Mouse (Mus musculus) embryonic facial prominence, embryonic 14.5 days (tissue): ENCODE results near the gene Olfr1188. TPM values are rescaled to one million over a fixed set of nuclear protein-coding genes. Genes with fewer than 3 reads are reported as not detected.
"Not testable (repeated sequence)": the region's sequence is repeated elsewhere in the genome, so short reads cannot be mapped to it uniquely, and the experiment has no call there.

ENCODE experiments used
- ATAC-seq: fragments of 200-750 bp; cut with Nextera tagmentation; 2 replicates; pipeline ENCODE4 v1.8.0; 2017; ENCODE audit warnings: low read depth, moderate number of reproducible peaks, moderate TSS enrichment
- DNase-seq: peaks from one replicate; pipeline ENCODE4 v3.0.0-alpha.2; 2015; ENCODE audit warnings: low spot score
- H3K27ac ChIP-seq: fragments of 300-500 bp; sonication (generic); replicated peaks from 2 replicates; pipeline ENCODE4 v1.5.1; 2014; ENCODE audit warnings: low read depth, mild to moderate bottlenecking, low read length, moderate library complexity
- H3K27me3 ChIP-seq: fragments of 300-500 bp; sonication (generic); replicated peaks from 2 replicates; pipeline ENCODE4 v1.6.1; 2014; ENCODE audit warnings: low read length; ENCODE audit not compliant: control insufficient read depth, insufficient read depth
- H3K36me3 ChIP-seq: fragments of 300-500 bp; sonication (generic); 2 replicates; pipeline ENCODE4 v1.6.1; 2014; ENCODE audit warnings: low read length, mixed read lengths; ENCODE audit not compliant: control insufficient read depth, insufficient read depth
- H3K4me1 ChIP-seq: fragments of 300-500 bp; sonication (generic); 2 replicates; pipeline ENCODE4 v1.6.1; 2014; ENCODE audit warnings: antibody characterized with exemption, low read length; ENCODE audit not compliant: control insufficient read depth, insufficient read depth
- H3K4me2 ChIP-seq: fragments of 300-500 bp; sonication (generic); 2 replicates; pipeline ENCODE4 v1.6.1; 2014; ENCODE audit warnings: low read depth, mild to moderate bottlenecking, low read length, moderate library complexity, mixed read lengths
- H3K4me3 ChIP-seq: fragments of 300-500 bp; sonication (generic); 2 replicates; pipeline ENCODE4 v1.5.1; 2014; ENCODE audit warnings: low read depth, mild to moderate bottlenecking, low read length
- H3K9ac ChIP-seq: fragments of 300-500 bp; sonication (generic); 2 replicates; pipeline ENCODE4 v1.6.1; 2014; ENCODE audit warnings: low read depth, mild to moderate bottlenecking, low read length, moderate library complexity, mixed read lengths
- H3K9me3 ChIP-seq: fragments of 300-500 bp; sonication (generic); 2 replicates; pipeline ENCODE4 v1.6.1; 2016; ENCODE audit warnings: low read length; ENCODE audit not compliant: control insufficient read depth
- WGBS: fragments of 180-500 bp; shearing (Covaris S2); extraction: QIAGEN DNeasy Blood & Tissue Kit; methylation state at CpG from one replicate; pipeline ENCODE4 v1.1.7; 2014; 5-methylcytosine and 5-hydroxymethylcytosine counted together
- polyA plus RNA-seq: library from polyadenylated mRNA; unstranded; fragments of >200 nt; fragmentation: Nextera tagmentation; extraction: Ambion mirVana; gene quantifications from 2 replicates; pipeline ENCODE4 v1.2.1, GENCODE M21; 2014

The Olfr1188 gene
- not detected in 2 replicates for polyA plus RNA-seq

GRCm38 (mm10) chr2:88556635-88557034, at the start of gene Olfr1188:
Gene Olfr1188 (plus strand): TSS chr2:88556935.
- no peaks in the 10 kb centered on the region for H3K9me3 ChIP-seq
- H3K36me3 ChIP-seq, result no peaks in the 10 kb centered on the region
- H3K27ac ChIP-seq, result no peak within 1 kb of the TSS
- ATAC-seq (no peak), DNase-seq (no peak)
- H3K4me3 ChIP-seq, result no peak within 1 kb of the TSS
- no peaks in the 10 kb centered on the region for H3K27me3 ChIP-seq
- no peaks in the 10 kb centered on the region for H3K4me1 ChIP-seq
- no peak within 1 kb of the TSS for H3K9ac ChIP-seq
- WGBS, result 88% methylated on average over 2 of the region's 2 CpGs
- no peak within 1 kb of the TSS for H3K4me2 ChIP-seq

GRCm38 (mm10) chr2:88518251-88518650, 38.5 kb upstream of the Olfr1188 start, which contains the start of gene Olfr1186:
Gene Olfr1186 (plus strand): TSS chr2:88518551.
- no peak within 1 kb of the TSS for H3K9ac ChIP-seq
- no peak within 1 kb of the TSS for H3K27ac ChIP-seq
- 79% methylated on average over 2 of the region's 2 CpGs for WGBS
- H3K36me3 ChIP-seq, result no peaks in the 10 kb centered on the region
- no peaks in the 10 kb centered on the region for H3K4me1 ChIP-seq
- H3K9me3 ChIP-seq, result no peaks in the 10 kb centered on the region
- no peak within 1 kb of the TSS for H3K4me3 ChIP-seq
- no peak within 1 kb of the TSS for H3K4me2 ChIP-seq
- no peaks in the 10 kb centered on the region for H3K27me3 ChIP-seq
- ATAC-seq (no peak), DNase-seq (no peak)

GRCm38 (mm10) chr2:88525720-88526119, 31.0 kb upstream of the Olfr1188 start:
- DNase-seq, result no peak

GRCm38 (mm10) chr2:88572696-88573095, 16.0 kb downstream of the Olfr1188 start:
- not testable (repeated sequence) for H3K4me2 ChIP-seq, DNase-seq, ATAC-seq, H3K36me3 ChIP-seq, H3K4me1 ChIP-seq, H3K9me3 ChIP-seq, H3K27ac ChIP-seq, H3K27me3 ChIP-seq, H3K9ac ChIP-seq, H3K4me3 ChIP-seq
- WGBS, result 90% methylated on average over 12 of the region's 12 CpGs

More at GRCm38 (mm10) chr2:88525720-88526119, 31.0 kb upstream of the Olfr1188 start:
- no peak for ATAC-seq
- Histone ChIP-seq H3K36me3 (no peaks in the 10 kb centered on the region), H3K9me3 (no peaks in the 10 kb centered on the region), H3K4me1 (no peaks in the 10 kb centered on the region), H3K4me2 (no peak overlapping the region), H3K27me3 (no peaks in the 10 kb centered on the region), H3K4me3 (no peak overlapping the region), H3K9ac (no peak overlapping the region), H3K27ac (no peak overlapping the region)
- 63% methylated on average over 3 of the region's 3 CpGs for WGBS

GRCm38 (mm10) chr2:88586154-88586553, 29.4 kb downstream of the Olfr1188 start, which contains the start of gene Olfr1189:
Gene Olfr1189 (plus strand): TSS chr2:88586454.
- Histone ChIP-seq H3K9me3 (no peaks in the 10 kb centered on the region), H3K9ac (no peak within 1 kb of the TSS), H3K36me3 (no peaks in the 10 kb centered on the region), H3K27me3 (no peaks in the 10 kb centered on the region), H3K4me2 (no peak within 1 kb of the TSS), H3K27ac (no peak within 1 kb of the TSS), H3K4me1 (no peaks in the 10 kb centered on the region), H3K4me3 (no peak within 1 kb of the TSS)
- no peak for DNase-seq
- ATAC-seq, result no peak

Other genes with a start within 250 kb of the Olfr1188 start
- gene Olfr1174-ps, start 241.8 kb upstream of the Olfr1188 start, polyA plus RNA-seq, result 0.14 TPM in 1 of 2 replicates, not detected in the other
- gene Olfr1175-ps, start 229.7 kb upstream of the Olfr1188 start, polyA plus RNA-seq, result not detected in 2 replicates
- 0.17 TPM in 1 of 2 replicates, not detected in the other for gene Olfr1176, start 220.2 kb upstream of the Olfr1188 start, polyA plus RNA-seq
- 0.14 TPM in 1 of 2 replicates, not detected in the other for gene Olfr1177-ps, start 210.4 kb upstream of the Olfr1188 start, polyA plus RNA-seq
- 0.06 TPM in 1 of 2 replicates, not detected in the other for gene Olfr1178, start 169.9 kb upstream of the Olfr1188 start, polyA plus RNA-seq
- gene Olfr1179, start 150.5 kb upstream of the Olfr1188 start, polyA plus RNA-seq, result not detected in 2 replicates
- not detected in 2 replicates for gene Olfr1180, start 137.8 kb upstream of the Olfr1188 start, polyA plus RNA-seq
- gene Olfr1181, start 130.8 kb upstream of the Olfr1188 start, polyA plus RNA-seq, result not detected in 2 replicates
- gene Gm13757, start 107.8 kb upstream of the Olfr1188 start, polyA plus RNA-seq, result not detected in 2 replicates
- gene Olfr1183, start 102.1 kb upstream of the Olfr1188 start, polyA plus RNA-seq, result not detected in 2 replicates
- gene Olfr1184, start 73.3 kb upstream of the Olfr1188 start, polyA plus RNA-seq, result 0.08 TPM in 1 of 2 replicates, not detected in the other
- not detected in 2 replicates for gene Olfr1185-ps1, start 63.6 kb upstream of the Olfr1188 start, polyA plus RNA-seq
- not detected in 2 replicates for gene Olfr1186, start 38.4 kb upstream of the Olfr1188 start, polyA plus RNA-seq
- gene Olfr1189, start 29.5 kb downstream of the Olfr1188 start, polyA plus RNA-seq, result not detected in 2 replicates
- gene Olfr1191-ps1, start 83.6 kb downstream of the Olfr1188 start, polyA plus RNA-seq, result not detected in 2 replicates
- gene Olfr1192-ps1, start 91.6 kb downstream of the Olfr1188 start, polyA plus RNA-seq, result 0.06 TPM in 1 of 2 replicates, not detected in the other
- not detected in 2 replicates for gene Olfr1193, start 118.7 kb downstream of the Olfr1188 start, polyA plus RNA-seq
- not detected in 2 replicates for gene Olfr1195, start 132.3 kb downstream of the Olfr1188 start, polyA plus RNA-seq
- gene Olfr1196, start 147.7 kb downstream of the Olfr1188 start, polyA plus RNA-seq, result 0.29 TPM in 1 of 2 replicates, not detected in the other
- gene Olfr1197, start 175.4 kb downstream of the Olfr1188 start, polyA plus RNA-seq, result not detected in 2 replicates
- not detected in 2 replicates for gene Olfr1198, start 194.4 kb downstream of the Olfr1188 start, polyA plus RNA-seq
- not detected in 2 replicates for gene Olfr1199, start 203.5 kb downstream of the Olfr1188 start, polyA plus RNA-seq
- gene Olfr1200, start 213.6 kb downstream of the Olfr1188 start, polyA plus RNA-seq, result not detected in 2 replicates
- gene Olfr1201, start 236.1 kb downstream of the Olfr1188 start, polyA plus RNA-seq, result not detected in 2 replicates